Mouse (Mus musculus) kidney, embryonic 15.5 days (tissue): ENCODE data around the gene Bahcc1. TPM values are rescaled to one million over a fixed set of nuclear protein-coding genes. Genes with fewer than 3 reads are reported as not detected.

Experiments
- ATAC-seq: fragments of 200-750 bp; cut with Nextera tagmentation; replicated peaks from 2 replicates; pipeline ENCODE4 v1.8.0; 2017; ENCODE audit warnings: moderate TSS enrichment; ENCODE audit not compliant: low FRiP score
- H3K27ac ChIP-seq: fragments of 300-500 bp; sonication (generic); 2 replicates; pipeline ENCODE4 v1.5.1; 2015; ENCODE audit warnings: mild to moderate bottlenecking, inconsistent platforms
- H3K27me3 ChIP-seq: fragments of 300-500 bp; sonication (generic); 2 replicates; pipeline ENCODE4 v1.6.1; 2015; ENCODE audit warnings: inconsistent platforms
- H3K36me3 ChIP-seq: fragments of 300-500 bp; sonication (generic); 2 replicates; pipeline ENCODE4 v1.6.1; 2015; ENCODE audit warnings: inconsistent platforms
- H3K4me1 ChIP-seq: fragments of 300-500 bp; sonication (generic); 2 replicates; pipeline ENCODE4 v1.6.1; 2015; ENCODE audit warnings: inconsistent platforms
- H3K4me2 ChIP-seq: fragments of 300-500 bp; sonication (generic); 2 replicates; pipeline ENCODE4 v1.6.1; 2015; ENCODE audit warnings: moderate library complexity, mild to moderate bottlenecking, inconsistent platforms
- H3K4me3 ChIP-seq: fragments of 300-500 bp; sonication (generic); replicated peaks from 2 replicates; pipeline ENCODE4 v1.5.1; 2015; ENCODE audit warnings: mild to moderate bottlenecking, inconsistent platforms
- H3K9ac ChIP-seq: fragments of 300-500 bp; sonication (generic); 2 replicates; pipeline ENCODE4 v1.6.1; 2015; ENCODE audit warnings: mild to moderate bottlenecking, inconsistent platforms
- H3K9me3 ChIP-seq: fragments of 300-500 bp; sonication (generic); replicated peaks from 2 replicates; pipeline ENCODE4 v1.6.1; 2016; ENCODE audit warnings: inconsistent platforms
- WGBS: fragments of 180-500 bp; shearing (Covaris S2); methylation state at CpG from one replicate; pipeline ENCODE4 v1.1.7; 2015; ENCODE audit warnings: mixed read lengths; 5-methylcytosine and 5-hydroxymethylcytosine counted together
- polyA plus RNA-seq: library from polyadenylated mRNA; unstranded; fragments of >200 nt; fragmentation: Nextera tagmentation; extraction: Ambion mirVana; gene quantifications from 2 replicates; pipeline ENCODE4 v1.2.1, GENCODE M21; 2015

Gene Bahcc1
- polyA plus RNA-seq, 1 experiment from 2014 or later, result 14.1 TPM

DNA sequence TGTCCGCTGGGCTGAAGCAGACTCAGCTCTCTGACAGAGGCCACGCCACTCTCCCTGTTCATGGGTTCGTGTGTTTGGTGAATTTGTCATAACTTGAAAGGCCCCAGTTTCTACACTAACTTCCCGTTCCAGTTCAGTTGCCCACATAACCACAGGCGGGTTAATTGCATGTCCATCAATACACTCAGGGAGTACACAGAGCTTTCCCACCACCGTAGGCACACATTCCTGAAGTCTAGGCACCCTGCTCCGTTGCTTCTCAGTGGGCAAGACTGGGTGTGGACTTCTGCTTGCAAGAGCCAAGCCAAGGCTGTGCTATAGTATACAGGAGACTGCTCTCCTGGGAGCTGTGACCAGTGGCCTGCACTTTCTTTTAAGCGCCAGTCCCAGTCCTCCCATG, 23.3 kb upstream of the Bahcc1 start:
- Histone ChIP-seq H3K36me3 (peaks cover 10% of the 10 kb centered on the region), H3K4me2 (no peak overlapping the region), H3K27me3 (no peaks in the 10 kb centered on the region), H3K4me1 (peaks cover 38% of the 10 kb centered on the region), H3K27ac (peak overlapping the region; percentile 65), H3K4me3 (no peak overlapping the region), H3K9ac (no peak overlapping the region), H3K9me3 (peaks cover 12% of the 10 kb centered on the region; the same call in 1 of the 2 replicates)
- ATAC-seq, result peak; percentile 73; the same call in 1 of the 2 replicates
- 51% methylated on average over 8 of the region's 8 CpGs for WGBS

DNA sequence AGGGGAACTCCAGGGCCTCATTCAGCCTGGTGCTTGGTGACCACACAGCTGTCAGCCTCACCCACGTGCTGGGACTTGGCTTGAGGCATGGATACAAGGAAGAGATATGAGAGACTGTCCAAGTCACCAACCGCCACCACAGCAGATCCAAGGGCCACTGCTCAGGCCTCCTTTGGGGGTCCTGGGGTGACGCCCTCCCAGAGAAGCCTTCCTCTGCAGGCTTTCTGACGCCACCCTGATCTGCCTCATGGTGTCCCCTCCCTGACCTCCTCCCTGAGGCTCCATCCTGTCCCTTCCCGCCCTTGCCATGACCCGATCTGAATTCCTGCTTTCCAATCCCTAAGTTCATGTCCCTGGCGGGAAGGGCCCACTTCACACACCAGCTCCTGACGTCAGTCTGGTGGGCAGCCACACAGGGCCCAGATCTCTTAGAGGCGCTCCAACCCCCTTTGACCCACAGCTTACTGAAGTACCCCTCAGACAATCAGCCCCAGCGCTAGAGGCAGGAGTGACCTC, 17.0 kb upstream of the Bahcc1 start:
- Histone ChIP-seq H3K4me1 (peaks cover 61% of the 10 kb centered on the region), H3K9me3 (peaks cover 12% of the 10 kb centered on the region; the same call in 1 of the 2 replicates), H3K36me3 (peaks cover 10% of the 10 kb centered on the region), H3K9ac (no peak overlapping the region), H3K4me3 (no peak overlapping the region), H3K27me3 (no peaks in the 10 kb centered on the region; the same call in 1 of the 2 replicates), H3K27ac (peak overlapping the region; percentile 96), H3K4me2 (peak overlapping the region; percentile 20)
- ATAC-seq, result peak; percentile 44; the same call in 1 of the 2 replicates
- 34% methylated on average over 10 of the region's 10 CpGs for WGBS

DNA sequence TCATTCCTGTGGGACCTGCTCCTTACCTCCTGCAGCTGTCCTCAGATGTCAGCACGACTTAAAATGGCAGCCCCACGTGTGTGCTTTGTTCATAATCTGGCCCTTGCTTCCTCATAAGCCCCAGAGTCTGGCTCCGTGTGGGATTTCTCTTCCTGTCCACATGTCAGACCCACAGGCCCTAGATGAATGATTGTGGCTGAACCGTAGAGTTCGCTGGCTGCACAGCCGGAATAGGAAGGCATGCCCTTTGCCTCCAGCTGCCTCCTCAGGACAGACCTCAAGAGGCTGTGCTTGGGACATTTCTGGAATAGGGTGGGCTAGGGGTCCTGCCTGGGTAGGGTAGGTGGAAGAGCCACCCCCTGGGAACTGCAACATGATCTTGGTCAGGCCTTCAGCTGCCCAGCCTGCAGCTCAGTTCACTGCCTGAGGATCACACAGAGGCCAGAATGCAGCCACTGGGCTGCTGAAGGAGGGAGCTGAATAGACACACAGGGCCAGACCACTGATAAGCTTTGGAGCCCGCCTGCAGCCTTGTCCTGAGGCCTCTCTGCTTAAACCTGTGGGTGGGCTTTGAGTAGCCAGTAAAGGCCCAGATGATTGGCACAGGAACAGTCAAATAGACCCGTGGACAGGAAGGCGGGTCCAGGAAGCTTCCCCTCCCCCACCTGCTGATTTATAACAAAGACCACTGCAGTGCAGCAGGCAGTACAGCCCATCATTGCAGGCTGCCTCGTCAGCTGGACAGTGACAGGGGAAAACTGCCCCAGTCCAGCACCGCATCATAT, 16.0 kb upstream of the Bahcc1 start:
- Histone ChIP-seq H3K27me3 (no peaks in the 10 kb centered on the region; the same call in 1 of the 2 replicates), H3K4me2 (peak overlapping the region; percentile 20), H3K4me1 (peaks cover 70% of the 10 kb centered on the region), H3K27ac (peak overlapping the region; percentile 96), H3K36me3 (peaks cover 10% of the 10 kb centered on the region), H3K4me3 (no peak overlapping the region; the same call in 1 of the 2 replicates), H3K9ac (0 out of 2 replicates have a peak overlapping the region, but pooled peaks have one; percentile 1), H3K9me3 (peaks cover 12% of the 10 kb centered on the region; the same call in 1 of the 2 replicates)
- ATAC-seq, result peak; percentile 78
- 6% methylated on average over 11 of the region's 11 CpGs for WGBS

- Histone ChIP-seq H3K9ac (0 out of 2 replicates have a peak overlapping the region, but pooled peaks have one; percentile 14), H3K4me1 (peaks cover 85% of the 10 kb centered on the region), H3K36me3 (peaks cover 8% of the 10 kb centered on the region), H3K4me2 (peak overlapping the region; percentile 24), H3K9me3 (peaks cover 9% of the 10 kb centered on the region; the same call in 1 of the 2 replicates), H3K27ac (peak overlapping the region; percentile 96), H3K27me3 (no peaks in the 10 kb centered on the region; the same call in 1 of the 2 replicates), H3K4me3 (no peak overlapping the region)
- WGBS, result 64% methylated on average over 17 of the region's 17 CpGs
- ATAC-seq, result no peak
Observed at GRCm38 (mm10) chr11:120218176-120218856, 14.4 kb upstream of the Bahcc1 start.

DNA sequence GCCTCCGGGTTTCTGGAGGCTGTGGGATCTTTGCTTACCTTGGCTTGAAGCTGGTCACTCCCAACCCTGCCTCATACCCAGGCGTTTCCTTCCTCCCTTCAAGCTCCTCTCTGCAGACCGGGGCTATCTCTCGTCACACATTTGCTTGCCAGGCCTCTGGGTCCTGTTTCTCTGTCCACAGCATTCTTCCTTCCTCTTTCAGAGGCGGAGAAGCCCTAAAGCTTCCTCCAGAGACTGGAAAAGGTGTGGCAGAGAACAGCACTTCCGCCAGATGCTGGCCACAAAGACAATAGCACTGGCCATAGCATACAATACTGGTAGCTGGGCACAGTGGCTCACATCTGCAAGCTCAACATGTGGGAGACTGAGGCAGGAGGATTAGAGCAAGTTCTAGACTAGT, 13.8 kb upstream of the Bahcc1 start:
- Histone ChIP-seq H3K27ac (peak overlapping the region; percentile 96), H3K9me3 (peaks cover 2% of the 10 kb centered on the region; the same call in 1 of the 2 replicates), H3K27me3 (no peaks in the 10 kb centered on the region; the same call in 1 of the 2 replicates), H3K9ac (0 out of 2 replicates have a peak overlapping the region, but pooled peaks have one; percentile 14), H3K36me3 (peaks cover 1% of the 10 kb centered on the region; the same call in 1 of the 2 replicates), H3K4me3 (no peak overlapping the region), H3K4me2 (0 out of 2 replicates have a peak overlapping the region, but pooled peaks have one; percentile 24), H3K4me1 (peaks cover 91% of the 10 kb centered on the region)
- WGBS, result 44% methylated on average over 6 of the region's 6 CpGs
- no peak for ATAC-seq

GRCm38 (mm10) chr11:120219916-120220522, 12.7 kb upstream of the Bahcc1 start:
- no peaks in the 10 kb centered on the region for H3K9me3 ChIP-seq
- peak overlapping the region; percentile 26; the same call in 1 of the 2 replicates for H3K9ac ChIP-seq
- peaks cover 99% of the 10 kb centered on the region for H3K4me1 ChIP-seq
- peak overlapping the region; percentile 96 for H3K27ac ChIP-seq
- no peaks in the 10 kb centered on the region; the same call in 1 of the 2 replicates for H3K27me3 ChIP-seq
- WGBS, result 30% methylated on average over 9 of the region's 9 CpGs
- H3K4me3 ChIP-seq, result no peak overlapping the region
- no peaks in the 10 kb centered on the region for H3K36me3 ChIP-seq
- H3K4me2 ChIP-seq, result peak overlapping the region; percentile 33
- no peak for ATAC-seq

DNA sequence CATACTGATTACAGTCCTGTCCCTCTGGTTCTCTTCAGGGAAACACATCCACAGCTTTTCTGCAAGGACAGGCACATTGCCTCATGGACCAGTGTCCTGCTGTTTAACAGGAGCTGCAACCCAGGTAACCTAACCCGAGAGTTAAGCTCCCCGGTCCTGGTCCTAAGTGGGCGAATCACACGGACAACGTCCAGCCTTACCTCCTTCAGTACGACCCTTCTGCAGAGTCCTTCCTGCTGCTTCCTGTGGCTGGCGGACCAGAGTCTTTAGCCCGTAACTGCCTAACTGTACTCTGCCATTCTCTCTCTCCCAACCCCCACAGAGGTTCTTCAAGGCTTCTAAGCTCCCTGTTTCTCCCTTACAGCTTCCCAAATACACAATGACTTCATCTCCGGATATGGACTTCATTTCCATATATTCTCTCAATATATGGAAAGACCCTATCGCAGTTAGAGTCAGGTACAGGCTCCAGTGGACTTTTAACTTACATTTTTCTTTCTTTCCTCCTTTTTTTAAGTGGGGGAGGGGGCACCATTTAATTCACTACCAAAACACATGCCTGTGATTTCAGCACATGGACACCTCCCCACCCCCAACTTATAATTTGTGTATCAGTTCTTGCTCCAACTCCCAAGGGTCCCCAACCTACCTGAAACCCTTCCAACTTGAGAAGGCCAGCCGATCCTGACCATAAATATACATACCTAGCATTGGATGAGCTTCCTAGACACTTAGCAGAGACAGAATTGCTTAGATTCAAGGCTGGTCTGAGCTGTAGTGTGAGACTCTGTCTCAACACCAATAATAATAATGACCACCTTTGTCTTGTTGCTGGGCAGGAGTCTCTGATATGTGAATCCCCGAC, 11.6 kb upstream of the Bahcc1 start:
- H3K4me2 ChIP-seq, result peak overlapping the region; percentile 33; the same call in 1 of the 2 replicates

GRCm38 (mm10) chr11:120222425-120223104, 10.2 kb upstream of the Bahcc1 start:
- Histone ChIP-seq H3K9ac (no peak overlapping the region), H3K4me2 (no peak overlapping the region), H3K9me3 (no peaks in the 10 kb centered on the region), H3K27ac (peak overlapping the region; percentile 96; the same call in 1 of the 2 replicates), H3K4me1 (peaks cover 99% of the 10 kb centered on the region), H3K36me3 (no peaks in the 10 kb centered on the region), H3K4me3 (no peak overlapping the region), H3K27me3 (no peaks in the 10 kb centered on the region; the same call in 1 of the 2 replicates)
- 78% methylated on average over 6 of the region's 6 CpGs for WGBS
- ATAC-seq, result no peak

More for the DNA sequence above, 11.6 kb upstream of the Bahcc1 start:
- H3K36me3 ChIP-seq, result no peaks in the 10 kb centered on the region
- ATAC-seq, result no peak
- no peak overlapping the region for H3K4me3 ChIP-seq
- 31% methylated on average over 12 of the region's 12 CpGs for WGBS
- peaks cover 99% of the 10 kb centered on the region for H3K4me1 ChIP-seq
- H3K9ac ChIP-seq, result peak overlapping the region; percentile 26; the same call in 1 of the 2 replicates
- H3K27me3 ChIP-seq, result no peaks in the 10 kb centered on the region; the same call in 1 of the 2 replicates
- peak overlapping the region; percentile 96 for H3K27ac ChIP-seq
- H3K9me3 ChIP-seq, result no peaks in the 10 kb centered on the region

DNA sequence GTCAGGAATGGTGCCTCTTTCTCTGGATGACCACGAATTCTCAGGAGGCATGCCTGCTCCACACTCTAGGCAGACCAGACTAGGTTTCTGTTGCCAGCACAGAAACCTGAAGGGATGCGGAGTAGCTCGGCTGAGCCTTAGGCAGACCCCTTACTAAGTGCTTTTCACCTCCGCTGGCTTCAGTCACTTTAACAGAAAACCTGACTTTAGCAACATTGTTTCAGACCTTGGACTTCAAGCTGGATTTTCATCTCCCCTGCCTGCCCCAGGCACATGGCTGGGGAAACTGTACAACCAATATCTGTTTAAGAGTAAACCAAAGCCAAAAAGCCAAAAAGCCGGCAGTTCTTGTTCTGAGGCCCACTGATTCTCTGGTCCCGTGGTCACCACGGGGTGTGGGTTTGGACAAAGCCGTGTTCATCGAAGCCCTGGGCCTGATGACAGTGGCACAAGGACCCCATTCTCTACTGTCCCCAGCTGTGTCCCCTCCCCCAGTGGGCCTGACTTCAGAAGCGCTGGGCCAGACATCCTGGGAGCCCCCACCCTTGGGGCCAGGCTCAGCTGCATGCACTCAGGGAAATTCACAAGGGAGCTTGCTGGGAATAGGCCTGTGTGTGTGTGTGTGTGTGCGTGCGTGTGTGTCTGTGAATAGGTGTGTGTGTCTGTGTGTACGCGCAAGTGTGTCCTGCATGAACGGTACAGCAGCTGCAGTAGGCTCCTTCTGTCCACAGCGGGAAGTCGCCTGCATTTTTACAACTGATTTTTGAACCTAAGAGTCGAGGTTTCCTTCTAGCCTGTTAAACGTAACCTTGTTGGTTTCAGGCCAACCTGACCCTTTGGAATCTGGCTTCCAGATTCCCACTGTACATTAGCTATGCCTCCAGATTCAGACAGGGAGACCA, 8.9 kb upstream of the Bahcc1 start:
- Histone ChIP-seq H3K36me3 (no peaks in the 10 kb centered on the region), H3K27me3 (no peaks in the 10 kb centered on the region), H3K4me2 (peak overlapping the region; percentile 49; the same call in 1 of the 2 replicates), H3K4me3 (peak overlapping the region; percentile 11; the same call in 1 of the 2 replicates), H3K9ac (peak overlapping the region; percentile 29), H3K27ac (peak overlapping the region; percentile 96), H3K4me1 (peaks cover 99% of the 10 kb centered on the region), H3K9me3 (no peaks in the 10 kb centered on the region)
- 40% methylated on average over 19 of the region's 19 CpGs for WGBS
- ATAC-seq, result peak; percentile 23; the same call in 1 of the 2 replicates
